ENCODE assay signal across 8 mouse cellular contexts in genomic region chr2:51972142-51972541, GRCm38 (mm10). TPM values are rescaled to one million over a fixed set of nuclear protein-coding genes. Genes with fewer than 3 reads are reported as not detected.
DNase-seq lines count a peak whose midpoint lies in the region; ATAC-seq and TF ChIP-seq lines count a peak whose summit lies in the region.

No protein-coding gene starts in this region.

- 51% methylated on average over 5 of the region's 5 CpGs for WGBS in forebrain, postnatal 0 days
- 58% methylated on average over 5 of the region's 5 CpGs for WGBS in intestine, embryonic 16.5 days
- 8% methylated on average over 5 of the region's 5 CpGs for WGBS in liver, postnatal 0 days (ENCODE audit: insufficient replicate concordance)
- WGBS in neural tube, embryonic 15.5 days: 71% methylated on average over 5 of the region's 5 CpGs

- no peak for TF ChIP-seq CTCF in forebrain, postnatal 0 days (IDR thresholded peaks at IDR 0.05; ENCODE audit: low read depth)
- TF ChIP-seq CTCF in liver, postnatal 0 days (IDR thresholded peaks at IDR 0.05; ENCODE audit: low read depth): no peak

- peak; percentile 95 for DNase-seq in heart, adult 11 months
- DNase-seq in heart, postnatal 25 days (ENCODE audit: low spot score): no peak
- DNase-seq in brain, adult 2 months (ENCODE audit: low read depth, low spot score): peak; percentile 51
- DNase-seq in forebrain, postnatal 0 days: no peak
- peak; percentile 44 for DNase-seq in liver, postnatal 0 days
- no peak for DNase-seq in right cerebral cortex, postnatal 36 days (ENCODE audit: low spot score in 2 of 2)

- intact Hi-C loops in heart, postnatal 25 days (cut with DNase I): loop anchor here (2.0 to 10.0 kb wide), 2 partner anchors 101 to 453 kb away; partner anchors contain the start of genes Arl5a and Rif1

- H3K27me3 ChIP-seq in forebrain, postnatal 0 days (ENCODE audit: insufficient read depth, low read length): no peaks in the 10 kb centered on the region
- no peaks in the 10 kb centered on the region for H3K27me3 ChIP-seq in intestine, embryonic 16.5 days (replicated peaks; ENCODE audit: control insufficient read depth, insufficient read depth, low read length)
- no peaks in the 10 kb centered on the region for H3K27me3 ChIP-seq in liver, postnatal 0 days (ENCODE audit: insufficient read depth, low read length)
- no peaks in the 10 kb centered on the region for H3K27me3 ChIP-seq in neural tube, embryonic 15.5 days (replicated peaks)

- no peak overlapping the region for H3K9ac ChIP-seq in forebrain, postnatal 0 days
- H3K9ac ChIP-seq in intestine, embryonic 16.5 days (ENCODE audit: low read depth, low read length): peak overlapping the region; percentile 85; the same call in 1 of the 2 replicates
- peak overlapping the region; percentile 82 for H3K9ac ChIP-seq in liver, postnatal 0 days (replicated peaks)
- no peak overlapping the region for H3K9ac ChIP-seq in neural tube, embryonic 15.5 days (replicated peaks)

- TF ChIP-seq EP300 in liver, postnatal 0 days (IDR thresholded peaks at IDR 0.05; ENCODE audit: low read depth): no peak

- H3K4me3 ChIP-seq in forebrain, postnatal 0 days (ENCODE audit: low read depth, low read length): peak overlapping the region; percentile 57
- peak overlapping the region; percentile 80 for H3K4me3 ChIP-seq in intestine, embryonic 16.5 days (ENCODE audit: low read length)
- peak overlapping the region; percentile 69 for H3K4me3 ChIP-seq in liver, postnatal 0 days (ENCODE audit: low read depth, low read length)
- H3K4me3 ChIP-seq in neural tube, embryonic 15.5 days (replicated peaks): peak overlapping the region; percentile 50

- no peaks in the 10 kb centered on the region for H3K36me3 ChIP-seq in forebrain, postnatal 0 days (ENCODE audit: insufficient read depth)
- no peaks in the 10 kb centered on the region for H3K36me3 ChIP-seq in intestine, embryonic 16.5 days (ENCODE audit: control insufficient read depth, insufficient read depth, low read length)
- H3K36me3 ChIP-seq in liver, postnatal 0 days (replicated peaks; ENCODE audit: insufficient read depth, low read length): no peaks in the 10 kb centered on the region
- H3K36me3 ChIP-seq in neural tube, embryonic 15.5 days: no peaks in the 10 kb centered on the region

- peak overlapping the region; percentile 88 for H3K4me2 ChIP-seq in forebrain, postnatal 0 days (ENCODE audit: low read depth)
- peak overlapping the region; percentile 74 for H3K4me2 ChIP-seq in intestine, embryonic 16.5 days (ENCODE audit: low read depth, low read length)
- peak overlapping the region; percentile 65 for H3K4me2 ChIP-seq in liver, postnatal 0 days (ENCODE audit: low read depth, low read length)
- peak overlapping the region; percentile 87 for H3K4me2 ChIP-seq in neural tube, embryonic 15.5 days

- no peak; the same call in 1 of the 2 replicates for ATAC-seq in forebrain, postnatal 0 days
- peak; percentile 53 for ATAC-seq in intestine, embryonic 16.5 days
- ATAC-seq in liver, postnatal 0 days: peak; percentile 70
- ATAC-seq in neural tube, embryonic 15.5 days (ENCODE audit: low FRiP score): no peak

- no peaks in the 10 kb centered on the region for H3K4me1 ChIP-seq in forebrain, postnatal 0 days (ENCODE audit: insufficient read depth)
- H3K4me1 ChIP-seq in intestine, embryonic 16.5 days (ENCODE audit: control insufficient read depth, insufficient read depth, low read length): peaks cover 3% of the 10 kb centered on the region; the same call in 1 of the 2 replicates
- H3K4me1 ChIP-seq in liver, postnatal 0 days (ENCODE audit: insufficient read depth): peaks cover 7% of the 10 kb centered on the region
- H3K4me1 ChIP-seq in neural tube, embryonic 15.5 days: peaks cover 5% of the 10 kb centered on the region; the same call in 1 of the 2 replicates

- no peaks in the 10 kb centered on the region for H3K9me3 ChIP-seq in forebrain, postnatal 0 days (ENCODE audit: low read length)
- H3K9me3 ChIP-seq in intestine, embryonic 16.5 days (ENCODE audit: control insufficient read depth, low read length): 0 out of 2 replicates have a peak, but pooled peaks cover 2% of the 10 kb centered on the region
- H3K9me3 ChIP-seq in liver, postnatal 0 days (ENCODE audit: low read length): no peaks in the 10 kb centered on the region
- H3K9me3 ChIP-seq in neural tube, embryonic 15.5 days (replicated peaks): no peaks in the 10 kb centered on the region

- H3K27ac ChIP-seq in forebrain, postnatal 0 days (ENCODE audit: low read depth, low read length): no peak overlapping the region
- H3K27ac ChIP-seq in intestine, embryonic 16.5 days (ENCODE audit: low read length): peak overlapping the region; percentile 9; the same call in 1 of the 2 replicates
- peak overlapping the region; percentile 95 for H3K27ac ChIP-seq in liver, postnatal 0 days (ENCODE audit: low read depth)
- H3K27ac ChIP-seq in neural tube, embryonic 15.5 days (replicated peaks): no peak overlapping the region

RNA-seq across cellular contexts. Expression of gene Nmi, which starts 1.2 kb away (rescaled TPM):
- total RNA-seq in heart, postnatal 25 days (2021): 1 to 10 TPM; 5.6 to 6.4 TPM
- total RNA-seq in forebrain, postnatal 0 days (2014; rRNA removed): 2.7 and 3.0 TPM in 2 replicates
- 7.3 TPM in 2 replicates for polyA plus RNA-seq in forebrain, postnatal 0 days (2015; fragmentation: Nextera tagmentation; extraction: Ambion mirVana)
- polyA plus RNA-seq in intestine, embryonic 16.5 days (2015; fragmentation: Nextera tagmentation; extraction: Ambion mirVana): 18.7 and 21.4 TPM in 2 replicates
- polyA plus RNA-seq in liver, postnatal 0 days (2015; fragmentation: Nextera tagmentation; extraction: Ambion mirVana): 23.0 and 26.7 TPM in 2 replicates
- polyA plus RNA-seq in neural tube, embryonic 15.5 days (2015; fragmentation: Nextera tagmentation; extraction: Ambion mirVana): 4.3 and 14.8 TPM in 2 replicates

RNA-seq across cellular contexts. Expression of gene Rbm43, which starts 37.2 kb away (rescaled TPM):
- total RNA-seq in heart, postnatal 25 days (2021): 1 to 10 TPM; 3.9 to 4.4 TPM
- total RNA-seq in forebrain, postnatal 0 days (2014; rRNA removed): 13.7 and 14.4 TPM in 2 replicates
- polyA plus RNA-seq in forebrain, postnatal 0 days (2015; fragmentation: Nextera tagmentation; extraction: Ambion mirVana): 13.8 and 15.0 TPM in 2 replicates
- 8.3 and 9.3 TPM in 2 replicates for polyA plus RNA-seq in intestine, embryonic 16.5 days (2015; fragmentation: Nextera tagmentation; extraction: Ambion mirVana)
- polyA plus RNA-seq in liver, postnatal 0 days (2015; fragmentation: Nextera tagmentation; extraction: Ambion mirVana): 11.9 and 12.1 TPM in 2 replicates
- polyA plus RNA-seq in neural tube, embryonic 15.5 days (2015; fragmentation: Nextera tagmentation; extraction: Ambion mirVana): 6.7 and 12.1 TPM in 2 replicates

Comparison
In these comparisons a context has a peak if more than half of its experiments do, and no peak if none do; other contexts are left out.
1. DNase-seq: peak in heart, adult 11 months (single experiment), brain, adult 2 months (single experiment) and liver, postnatal 0 days (single experiment); none in heart, postnatal 25 days (single experiment), forebrain, postnatal 0 days (single experiment) and right cerebral cortex, postnatal 36 days (0 of 2).
2. ATAC-seq: peak in intestine, embryonic 16.5 days (single experiment) and liver, postnatal 0 days (single experiment); none in forebrain, postnatal 0 days (single experiment) and neural tube, embryonic 15.5 days (single experiment).
3. H3K27ac ChIP-seq: peak in intestine, embryonic 16.5 days (single experiment) and liver, postnatal 0 days (single experiment); none in forebrain, postnatal 0 days (single experiment) and neural tube, embryonic 15.5 days (single experiment).
4. H3K9ac ChIP-seq: peak in intestine, embryonic 16.5 days (single experiment) and liver, postnatal 0 days (single experiment); none in forebrain, postnatal 0 days (single experiment) and neural tube, embryonic 15.5 days (single experiment).
5. Peak in every context shown above with its lines, with median percentiles within 50 percentile points of each other: H3K4me2 ChIP-seq and H3K4me3 ChIP-seq.